Mouse (Mus musculus) layer of hippocampus, adult 9-10 months (tissue): Measurements from ENCODE around the gene Stoml2.
A peak's percentile ranks its signal among the peaks of the same experiment; 100 is the strongest.

Experiments used
- DNase-seq: peaks from one replicate; pipeline ENCODE4 v3.0.0; 2022; ENCODE audit warnings: low spot score

Gene Stoml2

DNA sequence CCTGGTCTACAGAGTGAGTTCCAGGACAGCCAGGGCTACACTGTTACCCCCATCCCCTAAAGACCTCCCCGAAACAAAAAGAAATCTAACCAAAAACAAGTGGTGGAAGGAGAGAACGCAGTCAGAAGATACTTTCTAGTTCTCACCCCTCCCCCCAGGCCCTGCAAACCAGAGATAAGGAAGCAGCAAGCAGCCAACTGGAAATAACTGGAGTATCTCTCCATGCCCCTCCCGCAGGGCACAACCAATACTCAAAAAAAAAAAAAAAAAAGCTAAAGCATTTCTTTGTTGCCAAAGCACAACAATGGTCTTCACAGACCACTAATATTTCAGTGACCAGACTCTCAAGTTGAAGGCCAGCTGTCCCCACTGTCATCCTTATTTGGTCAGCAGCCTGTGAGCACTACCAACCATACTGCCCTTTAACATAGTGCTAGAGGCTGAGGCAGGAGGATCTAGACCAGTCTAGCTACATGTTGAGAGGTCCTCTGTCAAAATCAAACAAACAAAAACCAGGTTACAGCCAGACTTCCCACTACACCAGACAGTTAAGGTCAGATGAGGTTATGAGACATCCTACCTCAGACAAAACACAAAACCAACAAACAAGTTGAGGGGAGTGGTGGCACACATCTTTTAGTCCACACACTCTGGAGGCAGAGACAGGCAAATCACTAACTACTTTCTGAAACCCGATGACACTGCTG is 6.5 kb upstream of the Stoml2 start:
- DNase-seq: no peak

DNA sequence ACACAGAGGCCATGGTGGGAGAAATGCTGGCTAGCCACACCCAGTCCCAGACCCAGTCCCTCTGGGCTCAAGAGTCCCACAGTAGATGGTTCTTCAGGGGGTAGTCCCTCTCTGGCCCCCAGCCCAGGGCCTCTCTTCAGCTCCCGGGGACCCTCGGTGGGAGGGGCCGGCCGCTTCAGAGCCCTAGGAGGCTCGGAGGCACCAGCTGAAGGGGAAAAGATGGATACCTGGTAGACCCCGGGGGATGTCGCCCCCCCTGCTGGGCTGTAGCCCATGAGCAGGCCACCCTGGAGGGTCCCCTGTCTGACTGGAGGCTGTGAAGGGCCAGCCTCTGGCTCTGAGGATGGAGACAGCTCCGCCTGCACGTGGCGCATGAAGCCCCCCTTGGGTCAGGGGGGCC is 4.8 kb upstream of the Stoml2 start:
- DNase-seq: no peak

DNA sequence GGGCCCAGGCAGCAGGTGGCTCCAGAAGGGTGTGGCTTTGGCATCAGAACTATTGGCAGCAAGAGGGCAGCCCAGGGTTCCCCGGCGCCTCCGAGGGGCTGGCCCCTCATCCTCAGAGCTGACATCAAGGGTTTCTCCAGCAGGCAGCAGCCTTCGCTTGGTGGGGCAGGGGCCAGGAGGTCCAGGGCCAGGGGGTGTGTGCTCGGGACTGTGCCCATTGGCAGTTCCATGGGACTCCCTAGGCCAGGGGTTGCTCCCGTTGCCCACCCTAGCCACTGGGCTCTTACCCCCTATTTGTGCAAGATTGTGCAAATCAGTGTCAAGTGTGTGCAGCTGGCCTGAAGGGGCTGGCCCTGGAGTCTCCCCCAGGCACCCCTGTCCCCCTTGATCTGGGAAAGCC is 4.3 kb upstream of the Stoml2 start:
- no peak for DNase-seq

DNA sequence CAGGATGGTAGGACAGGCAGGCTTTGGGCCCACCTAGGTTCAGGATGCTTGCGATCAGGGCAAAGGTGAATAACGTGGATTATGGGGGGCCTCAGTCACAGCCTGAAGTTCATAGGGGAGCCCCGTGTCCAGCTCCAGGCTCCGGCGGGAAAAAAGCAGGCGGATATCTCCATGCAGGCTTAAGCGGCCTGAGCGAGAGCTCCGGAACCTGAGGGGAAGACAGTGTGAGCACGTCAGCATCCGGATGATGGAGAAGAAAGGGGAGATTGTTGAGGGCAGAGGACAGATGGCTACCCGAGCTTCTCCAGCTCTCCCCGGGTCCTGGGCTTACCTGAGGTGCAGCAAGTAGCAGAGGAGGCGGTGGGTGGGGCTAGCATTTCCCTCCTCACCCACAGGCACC is 2.0 kb upstream of the Stoml2 start:
- DNase-seq: no peak

DNA sequence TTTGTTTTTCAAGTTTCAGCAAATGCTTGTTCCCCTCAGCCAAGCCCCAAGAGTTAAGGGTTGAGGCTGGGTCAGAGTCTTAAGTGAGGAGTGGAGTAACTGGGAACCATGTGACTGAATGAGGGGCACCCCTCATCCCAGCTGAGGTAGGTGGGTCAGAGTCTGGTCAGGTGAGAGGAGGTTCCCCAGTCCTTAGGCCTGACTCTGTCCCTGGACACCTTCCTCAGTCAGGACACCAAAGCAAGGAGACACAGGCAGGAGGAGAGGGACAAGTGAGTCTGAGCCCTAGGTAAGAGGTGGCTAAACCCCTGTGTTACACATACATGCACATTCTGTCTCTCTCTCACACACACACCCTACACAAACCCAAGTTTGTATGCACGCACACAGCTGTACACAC is 991 bp upstream of the Stoml2 start:
- DNase-seq: no peak

DNA sequence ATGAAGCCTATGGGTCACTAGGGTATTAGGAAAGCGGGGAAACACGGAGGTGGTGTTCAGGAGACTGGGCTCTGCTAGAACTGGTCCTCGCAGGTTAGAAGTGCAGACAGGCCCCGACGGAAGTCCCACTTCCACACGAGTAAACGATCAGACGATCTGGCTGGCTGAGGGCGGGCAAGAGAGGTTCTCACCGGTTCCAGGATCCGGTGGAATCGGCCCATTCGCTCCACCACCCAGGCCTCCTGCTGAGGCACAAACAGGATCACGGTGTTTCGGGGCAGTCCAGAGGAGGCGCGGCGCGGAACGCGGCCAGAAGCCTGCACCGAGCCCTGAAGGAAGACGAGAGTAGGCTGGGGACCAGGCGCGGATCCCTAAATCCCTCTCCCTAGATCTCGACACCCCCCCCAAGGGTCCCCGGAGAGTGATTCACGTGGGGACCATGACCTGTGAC is 705 bp downstream of the Stoml2 start:
- no peak for DNase-seq

DNA sequence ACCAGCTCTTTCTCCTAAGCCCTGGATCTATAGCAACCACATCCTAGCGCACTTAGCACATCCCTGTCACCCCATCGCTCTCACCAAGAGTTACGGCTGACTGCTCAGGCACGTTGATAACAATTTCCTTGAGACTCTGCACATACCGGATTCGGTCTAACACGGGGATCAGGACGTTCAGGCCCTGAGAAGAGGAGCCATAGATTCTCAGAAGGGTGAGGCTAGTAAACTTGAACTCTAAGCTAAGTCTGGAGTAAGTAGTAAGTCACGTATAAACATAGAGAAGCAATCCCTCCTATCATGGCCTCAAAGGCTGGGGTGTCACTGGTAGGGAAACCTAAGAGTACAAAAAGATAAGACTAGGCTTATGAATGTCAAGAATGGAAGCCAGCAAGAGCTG is 1.2 kb downstream of the Stoml2 start:
- no peak for DNase-seq

DNA sequence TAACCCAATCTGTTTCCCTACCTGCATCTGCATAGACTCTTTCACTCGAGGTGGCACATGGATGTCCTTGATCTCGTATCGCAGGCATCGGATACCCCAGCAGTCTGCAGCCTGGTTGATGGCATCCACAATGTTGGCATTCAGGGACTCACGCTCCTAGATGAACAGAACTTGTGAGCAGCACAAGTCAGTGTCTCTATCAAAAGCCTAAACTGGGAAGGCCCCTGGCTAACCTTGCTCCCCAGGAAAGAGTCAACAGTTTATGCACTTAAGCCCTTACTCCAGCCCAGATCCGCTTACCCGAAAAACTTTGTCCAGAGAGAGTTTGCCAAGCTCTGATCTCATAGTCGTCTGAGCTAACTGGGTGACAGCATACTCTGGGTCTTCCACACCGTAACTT is 1.8 kb downstream of the Stoml2 start:
- no peak for DNase-seq

DNA sequence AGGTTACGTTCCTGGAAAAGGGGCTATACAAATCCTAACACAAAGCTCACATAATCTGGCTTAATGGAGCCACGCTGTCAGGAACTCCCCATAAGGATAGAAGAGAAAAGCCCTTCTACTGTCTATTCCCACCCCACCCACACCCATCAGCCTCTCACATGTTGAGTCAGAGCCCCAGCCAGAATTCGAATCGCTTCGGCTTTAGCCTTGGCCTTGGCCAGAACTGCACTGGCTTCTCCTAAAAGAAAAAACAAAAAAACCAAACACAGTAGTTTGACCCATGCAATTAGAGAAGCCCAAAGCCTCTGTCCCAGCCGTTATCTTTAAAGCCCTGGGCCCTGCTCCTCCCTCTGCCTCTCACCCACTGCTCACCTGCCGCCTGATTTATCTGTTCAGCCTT is 2.4 kb downstream of the Stoml2 start:
- no peak for DNase-seq

DNA sequence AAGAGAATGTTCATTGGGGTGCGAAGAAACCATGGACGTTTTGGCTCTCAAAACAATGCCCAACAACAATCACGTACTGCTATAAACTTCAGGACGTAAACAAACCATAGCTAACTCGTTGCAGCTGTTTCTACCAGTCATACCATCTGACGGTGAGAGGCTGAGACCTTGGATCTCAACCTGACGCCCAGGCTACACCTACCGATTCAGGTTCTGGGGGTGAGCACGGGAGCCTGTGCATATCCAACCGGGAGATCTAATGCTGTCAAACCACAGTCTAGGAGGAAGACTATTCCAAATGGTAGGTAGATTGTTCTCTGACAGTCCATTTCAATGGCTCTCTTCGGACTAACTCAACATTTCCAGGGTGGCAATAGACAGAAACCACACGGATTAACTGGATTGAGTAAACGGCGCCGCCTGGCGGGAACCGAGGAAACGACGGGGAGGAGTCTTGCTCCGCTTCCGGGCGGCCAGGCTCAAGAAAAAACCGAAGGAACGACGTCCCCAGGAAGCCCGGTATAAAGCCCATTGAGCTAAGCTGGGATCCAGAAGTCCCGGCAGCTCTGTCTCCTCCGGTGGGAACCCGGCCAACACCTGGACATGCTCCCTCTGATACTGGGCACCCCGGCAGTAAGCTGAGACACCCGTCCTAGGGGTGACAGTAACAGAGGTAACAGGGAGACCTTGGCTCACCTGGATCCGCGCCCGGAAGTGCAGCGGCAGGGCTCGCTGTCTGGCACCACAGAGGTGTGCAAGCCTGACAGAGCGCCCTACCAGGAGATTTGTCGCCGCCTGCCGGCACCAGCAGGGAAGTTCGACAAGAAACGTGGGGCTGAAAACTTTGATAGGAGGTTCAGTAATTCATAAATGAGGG is 6.2 kb downstream of the Stoml2 start, which contains the start of gene Pigo:
Gene Pigo, minus strand, starts transcription at position 736 of the 877 bp plus-strand sequence.
- DNase-seq: peak; percentile 86

DNA sequence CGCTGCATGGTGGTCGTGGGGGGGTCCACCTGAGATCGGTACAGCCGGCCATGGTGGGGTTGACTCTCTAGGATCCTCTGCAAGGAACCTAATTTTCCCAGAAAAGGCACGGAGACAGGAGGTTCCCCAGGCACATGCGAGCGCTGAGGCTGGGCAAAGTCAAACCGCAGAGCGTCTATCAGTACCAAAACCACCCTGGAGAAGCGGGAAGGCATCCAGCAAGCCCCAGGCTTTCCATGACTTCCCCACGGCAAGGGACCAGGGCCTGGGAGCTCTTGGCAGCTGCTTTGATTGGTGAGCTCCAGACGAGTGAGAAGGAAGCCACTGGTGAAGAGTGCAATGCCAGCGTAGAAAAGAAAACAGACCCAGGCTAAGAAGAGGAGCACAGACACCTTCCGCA is 6.8 kb downstream of the Stoml2 start:
- no peak for DNase-seq

DNA sequence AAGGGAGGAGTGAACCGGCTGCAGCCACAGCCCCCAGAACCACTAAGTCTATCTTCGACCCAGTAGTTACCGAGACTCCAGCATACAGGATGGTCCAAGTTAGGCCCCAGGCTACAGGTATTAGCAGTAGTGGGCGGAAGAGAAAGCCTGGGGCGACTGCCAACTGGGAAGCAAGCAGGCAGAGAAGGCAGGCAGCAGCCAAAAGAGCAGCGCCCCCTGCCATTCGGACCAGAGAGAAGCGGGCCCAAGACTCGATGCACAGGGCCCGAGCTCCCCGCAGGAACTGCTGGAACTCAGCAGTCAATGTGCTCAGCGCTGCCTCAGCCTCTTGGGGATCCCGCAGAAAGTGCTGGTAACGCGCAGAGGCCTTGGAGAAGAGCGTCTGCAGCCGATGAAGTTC is 10.2 kb downstream of the Stoml2 start:
- DNase-seq: no peak

DNA sequence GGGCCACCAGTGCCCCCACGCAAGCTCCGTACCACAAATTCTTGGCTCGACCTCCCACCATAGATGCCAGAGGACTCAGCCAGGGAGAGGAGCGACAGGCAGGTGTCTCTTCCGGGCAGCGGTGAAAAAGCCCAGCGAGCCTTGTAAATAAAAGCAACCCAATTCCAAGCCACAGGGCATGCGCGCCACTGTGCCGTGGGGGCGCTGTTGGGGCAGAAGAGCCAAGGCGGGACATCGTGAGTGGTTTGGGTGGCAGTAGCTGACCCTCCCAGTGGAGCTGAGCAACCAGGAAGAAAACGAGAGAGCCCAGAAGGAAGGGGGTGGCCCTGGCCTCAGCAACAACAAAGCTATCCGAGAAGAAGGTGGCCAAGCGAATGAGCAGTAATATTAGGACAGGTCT is 10.6 kb downstream of the Stoml2 start:
- no peak for DNase-seq

DNA sequence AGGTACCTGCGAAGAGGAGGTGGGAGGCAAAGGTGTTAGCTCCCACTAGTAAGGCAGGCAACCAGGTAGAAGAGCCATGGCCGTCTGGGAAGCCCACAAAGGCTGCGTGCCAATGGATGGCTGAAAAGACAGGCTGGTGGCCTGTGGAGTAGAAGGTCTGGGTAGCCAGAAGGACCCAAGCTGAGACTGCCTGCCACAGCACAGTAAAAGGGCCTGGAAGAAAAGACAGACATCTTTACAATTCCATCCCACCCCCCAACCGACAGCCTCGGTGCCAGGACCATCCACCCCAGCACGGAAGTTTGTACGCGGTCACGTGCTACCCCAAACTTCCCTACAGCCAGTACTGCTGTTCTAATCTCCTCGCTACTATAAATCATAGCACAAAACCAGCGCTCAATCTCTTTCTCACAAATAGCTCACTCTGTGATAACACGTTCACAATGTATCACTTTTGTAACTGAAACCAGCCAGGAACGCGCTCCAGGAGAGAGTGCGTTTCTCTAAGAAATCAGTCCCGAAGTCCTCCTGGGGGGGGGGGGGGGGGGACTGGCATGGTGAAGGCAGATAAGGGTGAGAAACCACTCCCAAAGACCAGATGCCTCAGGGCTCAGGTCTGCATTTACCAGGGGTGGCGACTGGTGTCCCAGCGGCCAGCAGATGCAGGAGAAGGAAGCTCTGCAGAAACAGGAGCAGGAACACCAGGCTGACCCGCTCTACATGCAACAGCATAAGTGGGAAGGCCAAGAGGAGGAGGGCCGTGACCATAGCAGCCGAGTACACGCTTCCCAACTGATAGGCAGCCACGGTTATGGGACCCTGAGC is 11.7 kb downstream of the Stoml2 start:
- no peak for DNase-seq

DNA sequence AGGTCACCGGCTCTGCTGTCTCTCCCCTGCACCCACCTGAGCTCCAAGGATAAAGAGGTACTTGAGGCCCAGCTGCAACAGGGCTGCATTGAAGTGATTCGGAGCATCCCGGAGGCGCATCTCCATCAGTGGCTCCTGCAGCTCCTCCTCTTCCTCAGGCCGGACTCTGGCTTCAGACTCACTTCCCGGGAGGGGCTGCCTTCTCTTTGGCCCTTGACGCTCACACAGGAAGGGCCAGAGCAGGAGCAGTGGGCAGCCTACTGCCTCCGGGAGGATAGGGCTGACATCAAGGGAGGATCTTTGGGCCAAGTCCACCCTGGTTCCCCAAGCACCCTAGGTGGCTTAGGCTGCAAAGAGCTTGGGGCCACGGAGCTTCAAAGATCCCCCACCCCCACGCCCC is 12.3 kb downstream of the Stoml2 start:
- DNase-seq: no peak

DNA sequence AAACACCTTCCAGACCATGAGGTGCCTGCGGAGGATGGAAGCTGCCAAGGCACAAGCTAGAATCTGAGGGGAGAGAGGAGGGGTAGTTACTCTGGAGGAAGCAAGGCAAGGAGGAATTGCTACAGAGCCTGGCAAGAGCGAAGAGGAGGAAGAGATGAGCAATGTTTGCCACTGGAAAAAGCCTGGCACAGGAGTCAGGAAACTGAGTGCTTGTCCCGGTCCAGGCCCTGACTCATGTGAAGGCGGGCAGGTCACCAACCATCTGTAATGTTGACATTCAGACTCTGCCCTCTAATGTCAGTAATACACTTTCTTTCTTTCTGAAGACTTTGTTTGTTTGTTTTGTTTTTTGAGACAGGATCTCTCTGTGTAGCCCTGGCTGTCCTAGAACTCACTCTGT is 13.4 kb downstream of the Stoml2 start:
- DNase-seq: no peak

DNA sequence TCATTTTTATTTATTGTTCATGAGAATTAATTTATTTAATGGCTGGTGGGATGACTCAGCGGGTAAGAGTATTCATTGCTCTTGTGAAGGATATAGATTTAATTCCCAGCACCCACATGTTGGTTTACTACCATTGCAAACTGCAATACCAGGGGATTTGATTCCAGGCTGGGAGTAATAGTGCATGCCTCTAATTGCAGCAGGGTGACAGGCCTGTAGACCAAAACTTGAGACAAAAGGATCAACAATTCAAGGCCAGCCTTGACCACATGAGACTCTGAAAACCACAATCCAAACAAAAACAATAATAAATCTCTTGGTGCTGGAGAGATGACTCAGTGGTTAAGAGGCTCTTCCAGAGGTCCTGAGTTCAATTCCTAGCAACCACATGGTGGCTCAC is 19.4 kb downstream of the Stoml2 start:
- no peak for DNase-seq

DNA sequence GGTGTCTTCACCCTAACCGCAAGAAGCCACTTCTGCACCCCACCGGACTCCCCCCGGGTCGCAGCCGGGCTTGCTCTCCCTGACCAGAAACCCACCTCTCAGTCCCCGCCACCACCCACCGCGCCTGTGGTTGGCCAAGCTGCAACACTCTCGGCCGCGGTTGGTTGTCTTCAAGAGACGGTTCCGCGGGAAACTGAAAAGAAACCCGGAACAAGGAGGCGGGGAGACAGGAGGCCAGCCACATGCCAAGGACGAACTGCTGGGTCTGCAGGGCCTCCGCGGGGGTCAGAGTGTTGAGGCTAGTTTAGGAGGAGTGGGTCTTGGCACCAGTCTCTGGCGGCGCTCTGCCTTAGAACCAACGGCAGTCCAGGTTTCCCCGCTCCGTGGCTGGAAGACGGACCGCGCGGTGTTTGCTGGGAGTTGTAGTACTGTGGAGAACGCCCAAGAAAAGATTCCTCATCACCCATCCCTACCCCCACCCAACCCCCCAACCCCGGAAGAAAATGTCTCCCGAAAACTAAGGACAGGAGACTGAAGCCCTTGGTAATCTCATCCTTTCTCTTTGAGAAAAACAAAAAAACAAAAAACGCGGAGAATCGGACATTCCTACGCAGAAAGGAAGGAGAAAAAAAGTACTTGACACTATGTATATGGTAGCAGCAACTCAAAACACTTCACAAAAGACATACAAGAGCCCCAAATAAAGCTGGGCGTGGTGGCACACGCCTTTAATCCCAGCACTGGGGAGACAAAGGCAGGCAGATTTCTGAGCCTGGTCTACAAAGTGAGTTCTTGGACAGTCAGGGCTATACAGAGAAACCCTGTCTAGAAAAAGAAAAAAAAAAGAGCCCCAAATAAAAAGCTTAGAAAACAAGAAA is 21.1 kb downstream of the Stoml2 start, which contains the start of gene Fancg:
Gene Fancg, minus strand, starts transcription at position 346 of the 878 bp plus-strand sequence.
- DNase-seq: peak; percentile 49

DNA sequence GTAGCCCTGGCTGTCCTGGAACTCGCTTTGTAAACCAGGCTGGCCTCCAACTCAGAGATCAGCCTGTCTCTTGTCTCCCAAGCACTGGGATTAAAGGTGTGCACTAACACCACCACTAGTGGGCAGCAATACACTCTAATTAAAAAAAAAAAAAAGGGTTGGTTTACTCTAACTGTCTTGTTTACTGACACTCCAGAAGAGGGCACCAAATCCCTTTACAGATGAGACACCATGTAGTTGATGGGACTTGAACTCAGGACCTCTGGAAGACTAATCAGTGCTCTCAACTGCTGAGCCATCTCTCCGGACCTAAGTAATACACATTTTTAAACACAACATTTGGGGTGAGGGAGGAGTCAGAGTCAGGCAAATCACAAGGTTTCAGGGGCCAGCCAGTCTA is 25.7 kb downstream of the Stoml2 start:
- peak; percentile 24 for DNase-seq

DNA sequence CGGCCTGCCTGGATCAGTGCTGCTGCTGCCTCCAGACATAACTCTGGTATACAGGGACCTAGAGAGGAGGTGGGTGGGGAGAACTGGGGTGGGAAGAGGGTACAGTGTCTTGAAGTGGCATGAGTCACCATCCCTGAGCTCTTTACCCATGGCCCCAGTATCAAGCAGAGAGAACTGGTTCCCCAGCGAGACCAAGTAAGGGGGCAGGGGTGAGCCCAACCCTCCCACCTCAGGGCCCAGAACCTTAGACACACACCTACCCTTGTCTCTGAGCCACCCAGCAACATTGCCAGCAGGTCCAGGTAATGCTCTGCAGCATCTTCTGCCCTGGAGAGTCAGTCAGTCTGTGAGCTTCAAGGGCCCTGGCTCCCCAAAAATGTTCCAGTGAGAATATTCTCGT is 26.6 kb downstream of the Stoml2 start:
- no peak for DNase-seq

DNA sequence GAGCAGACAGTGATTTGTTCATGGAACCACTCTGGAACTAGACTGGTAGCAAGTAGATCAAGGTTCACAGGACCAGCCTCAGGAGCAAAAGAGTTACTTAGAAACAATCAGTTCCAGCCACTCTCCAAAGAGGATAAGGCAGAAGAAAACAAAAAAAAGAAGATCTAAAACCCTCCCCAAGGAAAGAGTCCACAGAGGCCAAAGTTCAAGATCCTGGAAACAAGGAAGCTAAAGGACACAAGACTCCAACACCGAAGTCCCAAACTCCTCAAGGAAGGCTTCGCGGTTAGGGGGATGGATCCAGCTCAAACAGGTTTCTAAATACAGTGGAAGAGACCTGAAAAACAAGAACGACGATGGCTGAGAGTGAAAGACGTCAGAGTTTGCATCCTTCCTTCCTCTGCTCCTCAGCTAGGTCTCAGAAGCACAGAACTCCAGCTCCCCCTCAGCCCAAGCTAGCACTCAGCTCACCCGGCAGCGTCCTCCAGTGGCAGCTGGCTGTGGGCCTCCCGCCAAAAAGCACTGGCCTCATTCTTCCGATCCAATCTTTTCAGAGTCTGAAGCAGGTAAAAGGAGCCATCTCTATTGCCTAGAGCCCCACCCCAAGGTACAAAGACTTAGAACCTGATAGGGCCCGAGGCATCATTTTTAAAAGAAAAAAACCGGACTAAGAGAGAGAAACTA is 28.6 kb downstream of the Stoml2 start:
- DNase-seq: no peak
